Mouse (Mus musculus) midbrain, embryonic 10.5 days (tissue): Measurements from ENCODE around the gene Zscan26. TPM values are rescaled to one million over a fixed set of nuclear protein-coding genes. Genes with fewer than 3 reads are reported as not detected.

Source experiments
- DNase-seq: peaks from one replicate; pipeline ENCODE4 v3.0.0-alpha.2; 2017; ENCODE audit warnings: low spot score
- H3K27ac ChIP-seq: fragments of 300-500 bp; sonication (generic); replicated peaks from 2 replicates; pipeline ENCODE4 v1.5.1; 2016; ENCODE audit warnings: mild to moderate bottlenecking
- H3K27me3 ChIP-seq: fragments of 300-500 bp; sonication (generic); 2 replicates; pipeline ENCODE4 v1.6.1; 2016; ENCODE audit warnings: low read depth, mild to moderate bottlenecking; ENCODE audit not compliant: poor library complexity, severe bottlenecking
- H3K36me3 ChIP-seq: fragments of 300-500 bp; sonication (generic); 2 replicates; pipeline ENCODE4 v1.6.1; 2016; ENCODE audit warnings: mild to moderate bottlenecking, moderate library complexity
- H3K4me1 ChIP-seq: fragments of 300-500 bp; sonication (generic); 2 replicates; pipeline ENCODE4 v1.6.1; 2016
- H3K4me3 ChIP-seq: fragments of 300-500 bp; sonication (generic); 2 replicates; pipeline ENCODE4 v1.5.1; 2016; ENCODE audit warnings: mild to moderate bottlenecking, moderate library complexity
- H3K9me3 ChIP-seq: fragments of 300-500 bp; sonication (generic); replicated peaks from 2 replicates; pipeline ENCODE4 v1.6.1; 2016; ENCODE audit warnings: mild to moderate bottlenecking
- whole genome bisulfite sequencing: fragments of 180-500 bp; shearing (Covaris S2); methylation state at CpG from one replicate; pipeline ENCODE4 v1.1.7; 2016; 5-methylcytosine and 5-hydroxymethylcytosine counted together
- polyA plus RNA-seq: library from polyadenylated mRNA; unstranded; fragments of >200 nt; fragmentation: Nextera tagmentation; extraction: Ambion mirVana; gene quantifications from 2 replicates; pipeline ENCODE4 v1.2.1, GENCODE M21; 2016

Zscan26 gene
- polyA plus RNA-seq, 1 experiment from 2014 or later = 24.2 TPM

DNA sequence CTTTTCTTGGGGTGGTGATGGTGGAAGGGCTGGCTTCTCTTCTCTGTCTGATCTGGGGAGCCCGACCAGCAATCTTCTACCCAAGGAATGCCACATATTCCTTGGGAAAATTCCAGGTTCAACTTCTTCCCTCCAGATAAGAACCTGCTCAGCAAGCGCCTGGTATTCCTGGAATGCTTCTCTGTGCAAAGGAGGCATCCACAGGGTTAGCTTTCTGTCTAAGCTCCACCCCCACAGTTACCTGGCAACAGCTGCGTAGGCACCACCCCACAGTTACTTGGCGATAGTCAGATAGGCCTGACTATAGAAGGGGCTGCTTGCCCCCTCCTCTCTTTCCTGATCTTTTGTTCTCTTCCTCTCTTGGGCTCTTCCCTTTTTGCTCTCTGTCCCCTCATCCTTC is 2.8 kb upstream of the Zscan26 start:
- Histone ChIP-seq H3K27ac (no peak overlapping the region), H3K27me3 (peaks cover 60% of the 10 kb centered on the region), H3K9me3 (no peaks in the 10 kb centered on the region), H3K4me3 (no peak overlapping the region), H3K4me1 (peaks cover 14% of the 10 kb centered on the region), H3K36me3 (peaks cover 5% of the 10 kb centered on the region; the same call in 1 of the 2 replicates)
- 8% methylated on average over 4 of the region's 4 CpGs for WGBS
- DNase-seq = no peak

DNA sequence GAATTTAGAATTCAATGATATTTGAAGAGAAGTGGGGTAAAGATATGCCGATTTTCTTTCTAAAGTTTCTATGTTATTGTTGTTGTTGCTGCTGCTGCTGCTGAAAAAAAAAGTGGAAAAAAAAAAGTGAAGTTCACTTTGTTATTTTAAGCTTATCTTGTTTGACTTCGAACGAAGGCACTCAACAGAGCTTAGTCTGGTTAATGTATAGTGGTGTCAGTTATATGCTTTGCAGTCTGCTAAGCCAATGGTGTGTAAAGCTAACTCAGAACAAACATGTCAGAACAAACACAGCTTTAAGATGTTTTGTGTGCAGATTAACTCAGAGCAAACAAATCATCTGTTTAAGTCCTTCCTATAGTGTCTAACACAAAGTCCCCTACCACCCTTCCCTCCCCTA is 603 bp upstream of the Zscan26 start:
- Histone ChIP-seq H3K9me3 (no peaks in the 10 kb centered on the region), H3K27me3 (peaks cover 62% of the 10 kb centered on the region), H3K4me3 (peak overlapping the region; percentile 84; the same call in 1 of the 2 replicates), H3K36me3 (peaks cover 12% of the 10 kb centered on the region), H3K27ac (no peak overlapping the region), H3K4me1 (peaks cover 14% of the 10 kb centered on the region)
- WGBS = 83% methylated on average over 3 of the region's 3 CpGs
- no peak for DNase-seq

DNA sequence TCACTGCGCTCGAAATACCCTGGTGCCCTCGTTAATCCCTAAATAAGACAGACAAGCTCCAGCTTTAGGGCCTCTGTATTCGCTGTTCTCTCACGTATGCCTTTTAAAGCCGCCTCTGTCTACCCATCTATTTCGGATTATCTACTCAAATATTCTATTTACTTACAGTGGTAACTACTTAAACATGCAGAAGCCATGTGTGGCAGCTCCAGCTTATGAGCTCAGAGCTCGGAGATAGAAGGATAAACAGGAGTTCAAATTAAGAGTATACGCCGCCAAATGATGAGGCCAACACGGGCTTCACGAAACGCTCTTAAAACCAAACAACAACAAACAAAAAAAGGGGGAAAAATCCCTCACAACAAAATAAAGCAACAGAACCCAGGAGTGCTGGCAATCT is 488 bp downstream of the Zscan26 start:
- H3K36me3 ChIP-seq = peaks cover 23% of the 10 kb centered on the region
- H3K4me1 ChIP-seq = peaks cover 14% of the 10 kb centered on the region
- no peak for DNase-seq
- 2% methylated on average over 13 of the region's 13 CpGs for WGBS
- H3K27ac ChIP-seq = peak overlapping the region; percentile 91
- peaks cover 55% of the 10 kb centered on the region for H3K27me3 ChIP-seq
- H3K4me3 ChIP-seq = peak overlapping the region; percentile 84
- no peaks in the 10 kb centered on the region for H3K9me3 ChIP-seq

DNA sequence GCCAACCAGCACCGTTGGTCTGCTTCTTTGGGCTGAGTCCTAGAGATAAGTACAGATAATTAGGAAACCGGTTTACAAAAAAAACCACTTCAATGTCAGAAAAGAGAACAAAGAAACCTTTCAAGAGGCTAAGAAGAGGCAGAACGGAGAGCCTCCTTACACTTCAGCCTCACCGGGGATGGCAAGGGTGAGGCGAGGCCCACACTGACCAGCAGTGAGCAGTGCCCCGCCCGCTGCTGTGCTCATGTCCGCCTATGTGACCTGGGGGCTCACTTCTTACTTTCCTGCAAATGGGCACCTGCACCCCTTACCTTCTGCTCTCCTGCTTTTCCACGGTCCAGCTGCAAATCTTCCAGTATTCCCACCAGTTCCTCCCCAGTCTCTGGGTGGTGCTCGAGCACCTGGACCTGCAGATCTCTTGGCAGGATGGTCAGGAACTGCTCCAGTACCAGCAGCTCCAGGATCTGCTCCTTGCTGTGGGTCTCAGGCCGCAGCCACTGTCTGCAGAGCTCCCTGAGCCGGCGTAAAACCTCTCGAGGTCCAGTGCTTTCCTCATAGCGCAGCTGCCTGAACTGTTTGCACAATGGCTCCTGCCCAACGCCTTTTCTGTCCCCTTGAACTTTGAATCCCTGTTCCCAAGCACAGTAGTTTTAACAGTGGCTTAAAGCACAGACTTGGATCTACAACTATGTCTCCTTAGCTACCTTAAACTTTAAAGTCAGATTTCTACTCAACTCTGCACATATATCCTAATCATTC is 5.5 kb downstream of the Zscan26 start:
- 85% methylated on average over 16 of the region's 16 CpGs for WGBS
- Histone ChIP-seq H3K27ac (no peak overlapping the region), H3K4me3 (no peak overlapping the region), H3K4me1 (peaks cover 8% of the 10 kb centered on the region), H3K36me3 (peaks cover 72% of the 10 kb centered on the region), H3K9me3 (no peaks in the 10 kb centered on the region), H3K27me3 (peaks cover 19% of the 10 kb centered on the region; the same call in 1 of the 2 replicates)
- no peak for DNase-seq

DNA sequence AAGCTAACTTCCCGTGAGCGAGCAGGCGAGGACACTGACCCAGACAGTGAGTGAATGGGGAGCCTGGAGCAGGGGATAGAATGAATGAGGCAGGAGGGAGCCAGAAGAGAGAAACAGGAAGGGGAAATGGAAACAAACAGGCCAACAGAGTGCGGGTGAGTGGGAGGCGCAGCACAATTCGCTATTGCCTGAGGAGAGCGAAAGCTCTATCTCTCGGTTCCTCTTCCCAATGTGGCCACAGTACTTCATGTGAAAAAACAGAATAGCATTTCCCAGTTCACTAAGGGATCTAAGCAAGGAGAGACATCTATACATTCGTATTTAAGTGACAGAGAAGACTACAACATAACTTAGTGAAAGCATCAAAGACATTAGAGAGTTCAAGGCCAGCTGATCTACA is 6.7 kb downstream of the Zscan26 start:
- peaks cover 18% of the 10 kb centered on the region; the same call in 1 of the 2 replicates for H3K27me3 ChIP-seq
- no peaks in the 10 kb centered on the region for H3K4me1 ChIP-seq
- no peaks in the 10 kb centered on the region for H3K9me3 ChIP-seq
- H3K36me3 ChIP-seq = peaks cover 78% of the 10 kb centered on the region
- no peak for DNase-seq
- H3K27ac ChIP-seq = no peak overlapping the region
- 90% methylated on average over 9 of the region's 9 CpGs for WGBS
- H3K4me3 ChIP-seq = no peak overlapping the region

DNA sequence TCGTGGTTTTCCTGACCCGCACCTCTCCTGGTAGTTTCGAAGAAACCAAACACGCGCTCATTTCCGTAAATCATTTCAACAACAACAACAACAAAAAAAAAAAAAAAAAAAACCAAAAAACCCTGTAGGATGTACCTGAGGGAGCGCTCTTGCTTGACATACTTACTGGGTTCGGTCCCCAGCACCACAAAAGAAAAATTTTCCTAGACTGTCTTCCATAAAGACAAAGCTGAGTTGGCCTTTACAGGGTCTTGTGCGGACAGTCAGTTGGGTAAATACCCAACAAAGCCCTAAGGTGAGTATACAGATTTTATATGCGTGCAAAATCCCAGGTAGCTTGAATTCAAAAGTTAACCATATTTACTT is 12.3 kb downstream of the Zscan26 start:
- Histone ChIP-seq H3K4me3 (peak overlapping the region; percentile 65), H3K36me3 (peaks cover 38% of the 10 kb centered on the region), H3K27me3 (no peaks in the 10 kb centered on the region), H3K9me3 (no peaks in the 10 kb centered on the region; the same call in 1 of the 2 replicates), H3K27ac (peak overlapping the region; percentile 85), H3K4me1 (peaks cover 20% of the 10 kb centered on the region)
- WGBS = 16% methylated on average over 10 of the region's 10 CpGs
- no peak for DNase-seq

DNA sequence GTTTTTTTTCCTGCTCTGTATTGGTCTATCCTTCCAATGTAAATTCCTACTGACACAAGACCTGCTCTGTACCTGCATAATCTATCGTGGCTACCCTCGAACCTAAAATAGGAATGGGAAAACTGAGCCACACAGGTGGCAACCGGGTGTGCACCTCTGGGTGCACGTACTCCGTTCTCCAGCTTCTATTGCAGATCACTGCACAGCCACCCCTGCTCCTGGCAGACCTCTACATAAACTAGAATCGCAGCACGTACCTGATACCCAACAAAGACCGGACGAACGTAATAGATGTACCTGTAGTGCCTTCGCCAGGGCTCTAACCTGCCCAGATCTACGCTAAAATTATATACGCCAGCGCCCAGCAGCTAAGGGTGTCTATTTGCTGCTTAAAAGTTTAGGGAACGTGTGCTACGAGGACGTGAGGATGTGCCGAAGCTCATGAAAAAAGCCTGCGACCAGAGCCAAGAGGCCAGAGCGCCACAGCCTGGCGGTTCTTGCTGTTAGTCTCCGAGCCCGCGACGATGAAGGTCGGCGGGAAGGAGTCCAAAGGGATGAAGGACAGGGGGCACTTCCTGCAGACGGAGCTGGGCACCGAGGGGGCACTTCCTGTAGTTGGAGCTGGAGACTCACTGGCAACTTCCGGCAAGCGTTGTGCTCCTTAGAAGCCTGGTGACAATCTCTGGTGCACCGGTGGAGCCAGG is 12.9 kb downstream of the Zscan26 start, which contains the start of gene Pgbd1:
TSS of gene Pgbd1 (minus strand) at position 556 of the 704 bp plus-strand sequence.
- H3K4me3 ChIP-seq = peak within 1 kb of the TSS; percentile 65
- WGBS = 1% methylated on average over 32 of the region's 32 CpGs
- H3K9me3 ChIP-seq = no peaks in the 10 kb centered on the region; the same call in 1 of the 2 replicates
- peak within 1 kb of the TSS; percentile 85 for H3K27ac ChIP-seq
- DNase-seq = peak; percentile 83
- H3K4me1 ChIP-seq = peaks cover 20% of the 10 kb centered on the region
- H3K36me3 ChIP-seq = peaks cover 33% of the 10 kb centered on the region
- H3K27me3 ChIP-seq = no peaks in the 10 kb centered on the region

DNA sequence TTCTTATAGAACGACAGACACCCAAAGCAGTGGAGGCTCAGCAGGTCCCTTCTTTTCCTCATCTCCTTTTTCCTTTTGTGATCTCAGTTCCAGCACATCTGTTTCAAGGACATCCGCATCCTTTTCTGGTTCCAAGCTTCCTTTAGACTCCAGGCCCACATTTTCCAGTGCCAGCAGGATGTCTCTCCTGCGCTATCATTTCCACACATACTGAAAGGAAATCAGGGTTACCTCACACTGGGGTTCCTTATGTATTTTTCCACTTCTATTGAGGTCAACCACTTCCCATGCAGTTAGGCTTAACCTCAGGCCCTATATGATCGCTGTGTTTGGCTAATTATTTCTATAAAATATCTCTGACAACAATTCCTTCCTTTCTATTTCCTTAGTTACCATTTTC is 18.1 kb downstream of the Zscan26 start:
- peaks cover 8% of the 10 kb centered on the region for H3K4me1 ChIP-seq
- no peak for DNase-seq
- H3K36me3 ChIP-seq = no peaks in the 10 kb centered on the region
- no peaks in the 10 kb centered on the region for H3K27me3 ChIP-seq
- H3K9me3 ChIP-seq = no peaks in the 10 kb centered on the region; the same call in 1 of the 2 replicates
- WGBS = 90% methylated on average over 4 of the region's 4 CpGs
- no peak overlapping the region for H3K27ac ChIP-seq
- H3K4me3 ChIP-seq = no peak overlapping the region

DNA sequence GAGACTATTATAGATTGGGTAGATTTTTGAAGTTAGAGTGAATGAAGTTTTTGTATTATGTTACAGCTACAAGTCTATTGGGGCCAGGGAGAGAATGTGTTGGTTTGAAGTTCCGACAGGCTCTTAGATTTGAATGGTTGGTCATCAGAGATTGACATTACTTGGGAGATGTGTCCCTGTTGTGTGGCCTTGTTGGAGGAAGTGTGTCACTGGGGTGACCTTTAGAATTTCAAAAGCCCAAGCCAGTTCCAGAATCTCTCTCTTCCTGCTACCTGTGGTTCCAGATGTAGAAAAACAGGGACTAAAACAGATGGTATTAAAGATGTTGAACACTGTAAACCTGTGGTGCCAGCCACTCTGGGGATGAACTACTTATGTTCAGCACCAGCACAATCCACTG is 25.9 kb downstream of the Zscan26 start:
- H3K27me3 ChIP-seq = no peaks in the 10 kb centered on the region
- H3K36me3 ChIP-seq = no peaks in the 10 kb centered on the region
- WGBS = 96% methylated on average over 1 of the region's 1 CpGs
- DNase-seq = no peak
- no peak overlapping the region for H3K27ac ChIP-seq
- H3K4me3 ChIP-seq = no peak overlapping the region
- no peaks in the 10 kb centered on the region for H3K4me1 ChIP-seq
- no peaks in the 10 kb centered on the region for H3K9me3 ChIP-seq

DNA sequence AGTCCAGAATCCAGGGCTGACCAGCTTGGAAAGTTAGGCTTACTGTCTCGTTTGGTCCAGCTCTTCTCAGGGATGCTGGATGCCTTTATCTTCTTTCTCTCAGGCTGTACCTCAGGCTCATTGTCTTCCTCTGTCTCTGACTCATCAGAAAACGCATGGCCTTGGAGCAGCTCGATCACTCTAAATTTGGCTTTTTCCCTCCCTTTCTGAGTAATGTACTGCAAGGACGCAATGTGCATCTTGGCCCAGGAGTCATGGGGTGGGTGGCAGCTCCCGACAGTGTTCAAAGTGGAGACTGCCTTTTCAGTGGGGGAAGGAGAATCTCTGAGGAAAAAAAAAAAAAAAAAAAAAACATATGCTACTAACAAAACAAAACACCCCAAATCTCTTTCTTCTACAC is 30.2 kb downstream of the Zscan26 start:
- Histone ChIP-seq H3K27me3 (no peaks in the 10 kb centered on the region), H3K36me3 (no peaks in the 10 kb centered on the region), H3K4me1 (no peaks in the 10 kb centered on the region), H3K27ac (no peak overlapping the region), H3K4me3 (no peak overlapping the region), H3K9me3 (no peaks in the 10 kb centered on the region)
- DNase-seq = no peak
- WGBS = 69% methylated on average over 5 of the region's 5 CpGs

DNA sequence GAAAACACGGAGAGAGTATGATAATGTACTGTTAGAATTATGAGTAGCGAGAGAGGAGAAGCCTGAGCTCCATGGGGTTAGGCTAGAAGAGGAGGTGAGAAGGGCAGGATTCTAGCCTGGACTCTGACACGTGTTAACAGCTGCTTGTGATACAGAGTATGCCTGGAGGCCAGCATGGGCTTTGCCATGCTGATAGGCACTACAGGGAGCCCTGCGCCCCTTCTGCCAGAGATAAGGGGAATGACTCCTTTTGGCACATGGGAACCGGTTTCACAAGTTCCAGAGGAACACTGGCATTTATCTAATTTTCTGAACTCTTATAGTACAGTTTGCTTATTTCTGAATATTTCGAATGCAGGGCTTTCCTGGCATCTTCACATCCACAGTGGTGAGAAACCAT is 34.7 kb downstream of the Zscan26 start:
- no peak for DNase-seq
- Histone ChIP-seq H3K9me3 (no peaks in the 10 kb centered on the region), H3K27me3 (no peaks in the 10 kb centered on the region), H3K27ac (no peak overlapping the region), H3K36me3 (no peaks in the 10 kb centered on the region), H3K4me1 (peaks cover 7% of the 10 kb centered on the region), H3K4me3 (no peak overlapping the region)
- 70% methylated on average over 6 of the region's 6 CpGs for WGBS

DNA sequence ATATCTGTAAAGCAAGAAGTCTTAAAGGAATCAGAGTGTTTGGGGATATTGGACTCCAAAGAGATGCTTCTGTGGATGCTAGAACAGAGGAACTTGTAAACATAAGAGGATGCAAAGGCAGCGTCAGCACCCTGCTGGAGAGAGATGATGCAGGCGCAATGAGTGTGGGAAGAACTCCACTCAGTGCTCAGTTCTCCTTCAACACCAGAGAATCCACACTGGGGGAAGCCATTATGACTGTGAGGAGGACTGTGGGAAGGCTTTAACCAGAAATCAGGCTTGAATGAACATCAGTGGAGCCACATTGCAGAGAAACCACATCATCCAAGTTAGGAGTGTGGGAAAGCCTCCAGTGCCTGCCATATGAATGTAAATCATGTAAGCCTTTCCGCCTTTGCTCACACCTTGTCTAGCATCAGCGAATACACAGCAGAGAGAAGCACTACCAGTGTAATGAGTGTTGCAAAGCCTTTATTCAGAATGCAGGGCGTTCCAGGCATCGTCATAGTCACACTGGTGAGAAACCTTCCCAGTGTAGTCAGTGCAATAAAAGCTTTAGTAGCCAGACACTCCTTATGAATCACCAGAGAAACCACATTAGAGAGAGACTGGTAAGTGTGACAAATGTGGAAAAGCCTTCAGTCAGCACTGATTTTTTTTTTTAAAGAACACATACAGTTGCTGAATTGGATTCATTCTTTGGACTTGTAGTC is 36.1 kb downstream of the Zscan26 start:
- Histone ChIP-seq H3K36me3 (no peaks in the 10 kb centered on the region), H3K4me1 (peaks cover 7% of the 10 kb centered on the region), H3K9me3 (no peaks in the 10 kb centered on the region), H3K27me3 (no peaks in the 10 kb centered on the region), H3K27ac (no peak overlapping the region), H3K4me3 (no peak overlapping the region)
- DNase-seq = no peak
- 82% methylated on average over 6 of the region's 6 CpGs for WGBS
